Mouse (Mus musculus): ENCODE results near the gene 1600014C10Rik. TPM values are rescaled to one million over a fixed set of nuclear protein-coding genes. Genes with fewer than 3 reads are reported as not detected.

The 1600014C10Rik gene
- polyA plus RNA-seq, 1 experiment, result 27.4 TPM

GRCm38 (mm10) chr7:38215281-38215680 lies 32.3 kb downstream of the 1600014C10Rik start:
- WGBS, result 71% methylated on average over 7 of the region's 7 CpGs
- H3K4me3 ChIP-seq (ENCODE audit: low read depth, low read length), result no peak overlapping the region

GRCm38 (mm10) chr7:38215697-38216096 lies 32.7 kb downstream of the 1600014C10Rik start:
- H3K4me3 ChIP-seq (ENCODE audit: low read depth, low read length), result no peak overlapping the region
- H3K27me3 ChIP-seq (ENCODE audit: control insufficient read depth, insufficient read depth, low read length), result no peaks in the 10 kb centered on the region
- H3K27ac ChIP-seq (ENCODE audit: insufficient read depth, low read depth, low read length), result no peak overlapping the region
- peaks cover 7% of the 10 kb centered on the region for H3K36me3 ChIP-seq (ENCODE audit: control insufficient read depth, insufficient read depth, low read length)
- 94% methylated on average over 6 of the region's 6 CpGs for WGBS
- H3K4me1 ChIP-seq (ENCODE audit: control insufficient read depth, insufficient read depth, insufficient read length, low read length), result peaks cover 41% of the 10 kb centered on the region
- TF ChIP-seq POLR2A (IDR thresholded peaks at IDR 0.05; ENCODE audit: low read depth, low read length), result no peak
- no peak for TF ChIP-seq CTCF (IDR thresholded peaks at IDR 0.05; ENCODE audit: extremely low read depth, insufficient read length, insufficient replicate concordance, low read depth, low read length)

More at GRCm38 (mm10) chr7:38215281-38215680, 32.3 kb downstream of the 1600014C10Rik start:
- H3K36me3 ChIP-seq (ENCODE audit: control insufficient read depth, insufficient read depth, low read length), result peaks cover 3% of the 10 kb centered on the region; the same call in 1 of the 2 replicates
- no peaks in the 10 kb centered on the region for H3K27me3 ChIP-seq (ENCODE audit: control insufficient read depth, insufficient read depth, low read length)
- H3K27ac ChIP-seq (ENCODE audit: insufficient read depth, low read depth, low read length), result peak overlapping the region; percentile 35; the same call in 1 of the 2 replicates
- TF ChIP-seq CTCF (IDR thresholded peaks at IDR 0.05; ENCODE audit: extremely low read depth, insufficient read length, insufficient replicate concordance, low read depth, low read length) (no peak), POLR2A (IDR thresholded peaks at IDR 0.05; ENCODE audit: low read depth, low read length) (no peak)
- H3K4me1 ChIP-seq (ENCODE audit: control insufficient read depth, insufficient read depth, insufficient read length, low read length), result peaks cover 40% of the 10 kb centered on the region

- H3K27me3 ChIP-seq (ENCODE audit: control insufficient read depth, insufficient read depth, low read length), result no peaks in the 10 kb centered on the region
- H3K4me1 ChIP-seq (ENCODE audit: control insufficient read depth, insufficient read depth, insufficient read length, low read length), result peaks cover 44% of the 10 kb centered on the region
- H3K27ac ChIP-seq (ENCODE audit: insufficient read depth, low read depth, low read length), result peak overlapping the region; percentile 92
- TF ChIP-seq POLR2A (IDR thresholded peaks at IDR 0.05; ENCODE audit: low read depth, low read length) (no peak; the same call in 1 of the 2 replicates), CTCF (IDR thresholded peaks at IDR 0.05; ENCODE audit: extremely low read depth, insufficient read length, insufficient replicate concordance, low read depth, low read length) (0 out of 2 replicates have a peak, but pooled peaks have one; percentile 5)
- 18% methylated on average over 5 of the region's 5 CpGs for WGBS
- H3K4me3 ChIP-seq (ENCODE audit: low read depth, low read length), result peak overlapping the region; percentile 2; the same call in 1 of the 2 replicates
- H3K36me3 ChIP-seq (ENCODE audit: control insufficient read depth, insufficient read depth, low read length), result peaks cover 12% of the 10 kb centered on the region
These were observed 34.6 kb downstream of the 1600014C10Rik start for GRCm38 (mm10) chr7:38217417-38218171.

GRCm38 (mm10) chr7:38218631-38219367 lies 35.8 kb downstream of the 1600014C10Rik start:
- Histone ChIP-seq H3K27ac (ENCODE audit: insufficient read depth, low read depth, low read length) (peak overlapping the region; percentile 92), H3K27me3 (ENCODE audit: control insufficient read depth, insufficient read depth, low read length) (no peaks in the 10 kb centered on the region), H3K4me1 (ENCODE audit: control insufficient read depth, insufficient read depth, insufficient read length, low read length) (peaks cover 36% of the 10 kb centered on the region), H3K4me3 (ENCODE audit: low read depth, low read length) (no peak overlapping the region), H3K36me3 (ENCODE audit: control insufficient read depth, insufficient read depth, low read length) (peaks cover 12% of the 10 kb centered on the region)
- WGBS, result 74% methylated on average over 8 of the region's 8 CpGs
- TF ChIP-seq CTCF (IDR thresholded peaks at IDR 0.05; ENCODE audit: extremely low read depth, insufficient read length, insufficient replicate concordance, low read depth, low read length) (no peak), POLR2A (IDR thresholded peaks at IDR 0.05; ENCODE audit: low read depth, low read length) (no peak)

GRCm38 (mm10) chr7:38219526-38219925 lies 36.5 kb downstream of the 1600014C10Rik start:
- TF ChIP-seq POLR2A (IDR thresholded peaks at IDR 0.05; ENCODE audit: low read depth, low read length) (no peak), CTCF (IDR thresholded peaks at IDR 0.05; ENCODE audit: extremely low read depth, insufficient read length, insufficient replicate concordance, low read depth, low read length) (no peak)
- Histone ChIP-seq H3K4me1 (ENCODE audit: control insufficient read depth, insufficient read depth, insufficient read length, low read length) (peaks cover 32% of the 10 kb centered on the region), H3K27ac (ENCODE audit: insufficient read depth, low read depth, low read length) (no peak overlapping the region), H3K36me3 (ENCODE audit: control insufficient read depth, insufficient read depth, low read length) (peaks cover 12% of the 10 kb centered on the region), H3K27me3 (ENCODE audit: control insufficient read depth, insufficient read depth, low read length) (no peaks in the 10 kb centered on the region), H3K4me3 (ENCODE audit: low read depth, low read length) (no peak overlapping the region)
- 93% methylated on average over 4 of the region's 4 CpGs for WGBS

GRCm38 (mm10) chr7:38220866-38221265 lies 37.8 kb downstream of the 1600014C10Rik start:
- 86% methylated on average over 7 of the region's 7 CpGs for WGBS
- H3K27me3 ChIP-seq (ENCODE audit: control insufficient read depth, insufficient read depth, low read length), result no peaks in the 10 kb centered on the region
- H3K27ac ChIP-seq (ENCODE audit: insufficient read depth, low read depth, low read length), result peak overlapping the region; percentile 18; the same call in 1 of the 2 replicates
- H3K36me3 ChIP-seq (ENCODE audit: control insufficient read depth, insufficient read depth, low read length), result peaks cover 12% of the 10 kb centered on the region
- no peak for TF ChIP-seq CTCF (IDR thresholded peaks at IDR 0.05; ENCODE audit: extremely low read depth, insufficient read length, insufficient replicate concordance, low read depth, low read length)
- TF ChIP-seq POLR2A (IDR thresholded peaks at IDR 0.05; ENCODE audit: low read depth, low read length), result no peak
- H3K4me1 ChIP-seq (ENCODE audit: control insufficient read depth, insufficient read depth, insufficient read length, low read length), result peaks cover 36% of the 10 kb centered on the region
- no peak overlapping the region for H3K4me3 ChIP-seq (ENCODE audit: low read depth, low read length)

Data from small intestine, adult 2 months (tissue).